Mouse (Mus musculus) induced T-regulatory cell, adult 2 months (primary cell): ENCODE measurements around the gene Rpl9.

ENCODE experiments used
- DNase-seq: peaks from one replicate; pipeline ENCODE4 v3.0.0-alpha.2; 2012; ENCODE audit warnings: low read depth

The Rpl9 gene

DNA sequence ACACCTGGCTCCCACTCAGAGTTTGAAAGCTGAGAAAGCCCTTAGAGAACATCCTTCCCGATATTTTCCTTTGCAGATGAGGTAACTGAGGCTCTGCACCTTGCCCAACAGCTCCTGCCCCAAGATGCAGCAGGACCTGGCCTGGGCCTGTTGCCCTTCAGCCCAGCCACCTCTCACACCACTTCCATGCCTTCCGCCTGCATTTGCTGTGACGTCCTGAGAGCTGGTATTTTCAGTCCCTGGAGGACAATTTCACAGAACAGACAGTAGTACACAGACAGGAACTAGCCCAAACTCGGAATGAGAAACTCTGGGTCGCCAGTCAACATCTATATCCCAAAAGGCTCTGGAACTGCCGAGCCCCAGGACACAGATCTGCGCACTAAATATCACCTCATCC is 16.5 kb downstream of the Rpl9 start:
- no peak for DNase-seq

DNA sequence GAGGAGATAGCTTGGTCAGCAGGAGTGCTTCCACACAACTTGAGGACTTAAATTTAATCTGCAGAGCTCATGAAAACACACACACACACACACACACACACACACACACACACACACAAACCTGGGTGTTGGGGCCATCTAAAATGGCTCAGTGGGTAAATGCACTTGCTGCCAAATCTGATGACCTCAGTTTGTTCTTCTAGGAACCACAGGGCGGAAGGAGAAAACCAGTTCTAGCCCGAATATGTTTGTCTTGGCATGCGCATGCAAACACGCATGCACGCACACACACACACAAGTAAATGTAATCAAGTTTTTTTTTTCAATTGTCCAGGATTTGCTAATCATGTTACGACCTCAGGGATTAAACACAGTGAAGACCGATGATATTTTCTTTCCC is 19.7 kb downstream of the Rpl9 start:
- no peak for DNase-seq

DNA sequence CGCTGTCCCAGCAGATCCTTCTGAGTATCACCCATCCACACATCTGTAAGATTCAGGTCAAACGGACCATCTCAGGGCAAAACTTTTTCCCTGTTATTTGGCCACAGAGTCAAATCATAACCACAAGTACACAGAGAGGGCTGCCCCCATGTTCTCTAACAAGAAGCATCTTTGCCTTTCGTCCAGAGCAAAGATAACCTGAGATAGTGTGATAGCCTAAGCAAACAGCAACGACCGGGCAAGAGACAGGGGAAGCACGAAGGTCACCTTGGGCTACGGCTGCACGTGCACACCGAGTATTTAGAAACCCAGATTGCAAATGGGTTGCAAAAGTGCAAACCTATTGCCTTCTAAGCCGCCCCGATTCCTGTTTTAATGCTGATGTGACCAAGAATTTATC is 23.4 kb downstream of the Rpl9 start:
- DNase-seq = no peak

GRCm38 (mm10) chr5:65357771-65358170 is 33.5 kb downstream of the Rpl9 start:
- DNase-seq = no peak

DNA sequence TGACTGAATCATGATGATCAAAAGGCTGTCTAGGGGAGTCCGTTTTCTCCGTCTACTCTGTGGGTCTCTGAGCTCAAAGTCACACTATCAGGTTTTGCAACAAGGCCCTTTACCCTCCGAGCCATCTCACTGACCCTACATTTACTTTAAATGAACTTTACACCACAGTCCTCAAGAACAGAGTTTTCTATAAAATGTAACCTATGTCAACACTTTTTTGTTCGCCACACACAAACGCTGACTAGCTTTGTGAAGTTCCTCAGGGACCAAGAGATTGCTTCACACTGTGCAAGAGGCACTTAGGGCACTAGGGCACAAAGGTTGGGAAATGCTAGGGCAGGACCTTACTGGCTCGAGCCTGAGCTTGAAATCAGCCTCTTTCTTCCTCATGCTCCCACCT is 34.4 kb downstream of the Rpl9 start:
- DNase-seq = no peak

DNA sequence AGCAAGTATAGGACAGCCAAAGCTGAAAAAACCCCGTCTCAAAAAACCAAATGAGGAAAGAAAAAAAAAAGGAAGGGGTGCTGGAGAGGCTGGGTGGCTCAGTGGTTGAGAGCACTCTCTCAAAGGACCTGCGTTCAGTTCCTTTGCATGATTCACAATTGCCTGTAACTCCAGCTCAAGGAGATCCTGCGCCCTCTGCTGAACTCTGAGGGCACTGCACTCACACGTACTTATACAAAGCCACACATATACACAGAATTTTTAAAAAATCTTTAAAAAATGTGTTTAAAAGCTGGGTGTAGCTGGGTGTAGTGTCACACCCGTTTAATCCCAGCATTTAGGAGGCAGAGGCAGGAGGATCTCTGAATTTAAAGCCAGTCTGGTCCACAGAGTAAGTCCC is 36.3 kb downstream of the Rpl9 start:
- peak; percentile 34 for DNase-seq

DNA sequence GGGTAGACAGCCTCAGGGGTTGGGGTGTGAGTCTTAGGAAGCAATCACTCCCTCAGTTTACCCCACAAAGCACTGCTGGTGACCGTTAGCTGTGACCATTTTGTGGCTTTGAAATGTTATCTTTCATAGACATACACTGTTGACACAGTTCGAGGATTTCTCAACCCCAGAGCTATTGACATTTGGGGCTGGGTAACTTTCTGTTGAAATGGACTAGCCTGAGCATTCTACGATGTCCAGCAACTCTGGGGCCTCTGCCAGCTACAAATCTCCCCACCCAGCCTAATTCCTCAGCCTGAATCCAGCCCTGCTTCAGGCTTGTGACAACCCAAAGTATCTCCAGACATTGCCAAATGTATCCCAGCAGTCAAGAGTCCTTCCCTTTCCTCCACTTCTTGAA is 37.1 kb downstream of the Rpl9 start:
- no peak for DNase-seq

DNA sequence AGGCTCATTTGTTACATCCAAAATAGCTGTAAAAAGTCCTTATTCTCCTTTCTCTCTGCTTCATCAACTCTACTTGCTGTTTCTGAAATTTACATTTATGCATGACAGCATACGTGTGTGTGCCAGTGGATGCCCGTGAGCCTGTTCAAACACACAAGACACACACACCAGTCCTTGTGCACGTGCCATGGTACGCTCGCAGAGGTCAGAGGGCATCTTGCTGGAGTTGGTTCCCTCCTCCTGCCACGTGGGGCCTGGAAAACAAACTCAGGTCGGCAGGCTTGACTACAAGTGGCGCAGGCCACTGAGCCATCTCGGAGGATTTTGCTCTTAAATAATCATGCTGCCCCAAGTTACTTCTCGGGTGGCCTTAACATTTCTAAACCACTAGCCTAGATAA is 40.7 kb downstream of the Rpl9 start:
- DNase-seq = no peak

GRCm38 (mm10) chr5:65348168-65348567 is 43.1 kb downstream of the Rpl9 start, which contains the start of gene Klb:
Klb (plus strand) TSS chr5:65348314.
- DNase-seq = no peak

DNA sequence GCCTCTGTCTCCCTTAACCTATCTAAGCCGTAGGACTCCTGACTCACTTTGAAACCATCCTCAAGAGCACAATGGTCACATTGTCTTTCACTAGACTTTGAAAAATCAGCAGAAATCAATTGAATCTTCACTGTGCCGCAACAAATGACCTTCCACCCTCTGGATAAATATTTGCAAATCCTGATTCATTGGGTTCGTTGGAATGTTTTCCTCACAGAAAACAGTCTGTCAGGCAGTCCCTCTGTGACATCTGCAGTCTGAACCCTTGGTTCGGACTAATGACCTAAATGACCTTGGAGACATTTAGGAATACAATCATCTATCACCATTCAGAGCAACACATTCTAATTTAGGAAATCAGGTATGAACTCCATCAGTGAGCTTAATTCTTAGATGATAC is 51.1 kb downstream of the Rpl9 start:
- no peak for DNase-seq

GRCm38 (mm10) chr5:65338394-65338793 is 52.9 kb downstream of the Rpl9 start:
- DNase-seq = peak; percentile 48
